Mouse (Mus musculus) neural tube, embryonic 15.5 days (tissue): ENCODE results near the gene Mrpl45. TPM values are rescaled to one million over a fixed set of nuclear protein-coding genes. Genes with fewer than 3 reads are reported as not detected.

Source experiments
- ATAC-seq: fragments of 200-750 bp; cut with Nextera tagmentation; 2 replicates; pipeline ENCODE4 v1.8.0; 2017; ENCODE audit warnings: mild to moderate bottlenecking, moderate TSS enrichment, moderate library complexity; ENCODE audit not compliant: low FRiP score
- H3K27ac ChIP-seq: fragments of 300-500 bp; sonication (generic); replicated peaks from 2 replicates; pipeline ENCODE4 v1.5.1; 2015; ENCODE audit warnings: mild to moderate bottlenecking, inconsistent platforms
- H3K27me3 ChIP-seq: fragments of 300-500 bp; sonication (generic); replicated peaks from 2 replicates; pipeline ENCODE4 v1.6.1; 2015; ENCODE audit warnings: inconsistent platforms
- H3K36me3 ChIP-seq: fragments of 300-500 bp; sonication (generic); 2 replicates; pipeline ENCODE4 v1.6.1; 2015; ENCODE audit warnings: inconsistent platforms
- H3K4me1 ChIP-seq: fragments of 300-500 bp; sonication (generic); 2 replicates; pipeline ENCODE4 v1.6.1; 2015; ENCODE audit warnings: inconsistent platforms
- H3K4me2 ChIP-seq: fragments of 300-500 bp; sonication (generic); 2 replicates; pipeline ENCODE4 v1.6.1; 2015; ENCODE audit warnings: inconsistent platforms, mild to moderate bottlenecking, moderate library complexity
- H3K4me3 ChIP-seq: fragments of 300-500 bp; sonication (generic); replicated peaks from 2 replicates; pipeline ENCODE4 v1.5.1; 2015; ENCODE audit warnings: mild to moderate bottlenecking, inconsistent platforms
- H3K9ac ChIP-seq: fragments of 300-500 bp; sonication (generic); replicated peaks from 2 replicates; pipeline ENCODE4 v1.6.1; 2015; ENCODE audit warnings: mild to moderate bottlenecking, inconsistent platforms
- H3K9me3 ChIP-seq: fragments of 300-500 bp; sonication (generic); replicated peaks from 2 replicates; pipeline ENCODE4 v1.6.1; 2016; ENCODE audit warnings: inconsistent platforms
- WGBS: fragments of 180-500 bp; shearing (Covaris S2); methylation state at CpG from one replicate; pipeline ENCODE4 v1.1.7; 2015; ENCODE audit warnings: mixed read lengths; 5-methylcytosine and 5-hydroxymethylcytosine counted together
- polyA plus RNA-seq: library from polyadenylated mRNA; unstranded; fragments of >200 nt; fragmentation: Nextera tagmentation; extraction: Ambion mirVana; gene quantifications from 2 replicates; pipeline ENCODE4 v1.2.1, GENCODE M21; 2015

Gene Mrpl45
- polyA plus RNA-seq, 1 experiment from 2014 or later: 38.6 TPM

DNA sequence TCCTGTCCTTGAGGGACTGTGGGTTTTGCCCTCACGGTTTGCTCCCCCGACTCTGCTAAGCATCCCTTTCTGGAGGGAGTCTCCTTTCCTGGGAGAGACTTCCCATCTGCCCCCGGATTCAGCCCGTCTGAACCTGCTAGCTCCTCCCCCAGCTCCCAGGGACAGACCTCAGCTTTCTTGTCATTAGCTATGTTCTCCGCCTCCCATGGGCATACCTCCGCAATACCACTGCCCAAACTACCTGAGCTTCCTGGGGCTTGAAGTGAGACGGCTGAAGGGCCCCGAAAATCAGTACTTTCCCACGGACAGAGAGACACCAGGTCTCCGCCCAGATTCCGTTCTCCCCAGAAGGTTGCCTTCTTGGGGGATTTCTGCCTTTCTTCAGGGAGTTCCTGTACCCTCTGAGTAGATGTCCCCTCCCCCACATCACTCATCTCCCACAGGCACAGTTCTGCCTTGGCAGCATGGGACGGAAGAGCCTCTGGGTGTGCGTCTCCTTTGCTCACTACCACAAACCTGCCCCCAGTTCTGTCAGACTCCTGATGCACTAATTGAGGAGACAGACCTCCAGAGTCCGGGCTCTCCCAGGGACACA, 21.3 kb downstream of the Mrpl45 start:
- Histone ChIP-seq H3K4me2 (no peak overlapping the region), H3K9me3 (no peaks in the 10 kb centered on the region), H3K4me1 (peaks cover 10% of the 10 kb centered on the region), H3K4me3 (no peak overlapping the region), H3K27ac (no peak overlapping the region), H3K9ac (no peak overlapping the region), H3K36me3 (no peaks in the 10 kb centered on the region), H3K27me3 (no peaks in the 10 kb centered on the region)
- WGBS: 72% methylated on average over 14 of the region's 14 CpGs
- no peak for ATAC-seq

DNA sequence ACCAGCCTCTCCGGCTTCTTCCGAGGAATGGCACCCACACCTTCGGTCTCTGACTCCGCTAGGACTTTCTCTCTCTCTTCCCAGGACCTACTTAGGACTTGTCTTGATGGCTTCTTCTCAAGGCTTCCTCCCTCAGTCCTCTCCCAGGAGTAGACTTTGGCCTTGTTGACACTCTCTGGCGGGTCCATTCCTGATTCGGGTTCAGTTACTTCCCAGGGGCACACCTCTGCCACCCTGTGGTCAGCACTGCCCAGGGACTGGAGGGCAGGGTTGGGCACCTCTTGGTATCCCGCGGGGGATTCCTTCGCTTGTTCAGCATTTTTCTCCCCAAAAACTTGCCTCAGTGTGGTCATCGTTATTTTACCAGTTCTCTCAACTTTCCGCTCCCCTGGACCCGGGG, 21.8 kb downstream of the Mrpl45 start:
- Histone ChIP-seq H3K36me3 (no peaks in the 10 kb centered on the region), H3K4me2 (no peak overlapping the region), H3K9ac (no peak overlapping the region), H3K4me1 (peaks cover 10% of the 10 kb centered on the region; the same call in 1 of the 2 replicates), H3K9me3 (no peaks in the 10 kb centered on the region), H3K4me3 (no peak overlapping the region), H3K27me3 (no peaks in the 10 kb centered on the region), H3K27ac (no peak overlapping the region)
- no peak for ATAC-seq
- WGBS: 97% methylated on average over 12 of the region's 12 CpGs

DNA sequence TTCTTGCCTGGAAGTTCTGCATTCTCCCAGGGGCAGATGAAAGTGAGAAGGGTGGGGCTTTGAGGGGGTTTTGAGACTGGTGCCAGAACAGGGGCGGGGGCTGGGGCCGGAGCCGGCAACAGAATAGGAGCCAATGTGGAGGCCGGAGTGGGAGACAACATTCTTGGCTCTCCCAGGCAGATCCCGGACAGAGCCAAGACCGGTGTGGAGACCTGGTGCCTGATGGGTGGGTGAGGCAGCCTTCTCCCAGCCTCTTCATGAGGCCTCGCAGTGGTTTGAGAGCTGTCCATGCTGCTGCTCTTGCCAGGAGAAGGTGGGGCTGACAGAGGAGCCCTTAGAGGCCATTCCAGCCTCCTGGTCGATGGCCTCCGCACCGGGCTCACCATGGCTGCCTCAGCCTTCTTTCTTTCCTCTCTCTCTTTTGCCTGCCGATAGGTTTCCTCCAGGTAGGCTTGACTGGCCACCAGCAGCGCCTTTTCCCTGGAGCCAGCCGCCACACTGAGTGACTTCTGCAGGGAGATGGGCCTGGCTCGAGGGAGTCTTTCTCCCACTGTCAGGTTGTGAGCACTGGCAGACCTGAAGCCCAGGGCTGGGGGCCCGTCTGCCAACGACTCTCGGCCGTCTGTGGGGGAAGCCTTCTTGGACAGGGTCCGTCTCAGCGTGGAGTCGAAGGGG, 22.9 kb downstream of the Mrpl45 start:
- 58% methylated on average over 21 of the region's 21 CpGs for WGBS
- no peaks in the 10 kb centered on the region for H3K36me3 ChIP-seq
- H3K4me1 ChIP-seq: peaks cover 10% of the 10 kb centered on the region; the same call in 1 of the 2 replicates
- peak overlapping the region; percentile 13 for H3K4me2 ChIP-seq
- H3K4me3 ChIP-seq: no peak overlapping the region
- no peaks in the 10 kb centered on the region for H3K9me3 ChIP-seq
- H3K27me3 ChIP-seq: no peaks in the 10 kb centered on the region
- no peak for ATAC-seq
- H3K9ac ChIP-seq: no peak overlapping the region
- H3K27ac ChIP-seq: peak overlapping the region; percentile 58

DNA sequence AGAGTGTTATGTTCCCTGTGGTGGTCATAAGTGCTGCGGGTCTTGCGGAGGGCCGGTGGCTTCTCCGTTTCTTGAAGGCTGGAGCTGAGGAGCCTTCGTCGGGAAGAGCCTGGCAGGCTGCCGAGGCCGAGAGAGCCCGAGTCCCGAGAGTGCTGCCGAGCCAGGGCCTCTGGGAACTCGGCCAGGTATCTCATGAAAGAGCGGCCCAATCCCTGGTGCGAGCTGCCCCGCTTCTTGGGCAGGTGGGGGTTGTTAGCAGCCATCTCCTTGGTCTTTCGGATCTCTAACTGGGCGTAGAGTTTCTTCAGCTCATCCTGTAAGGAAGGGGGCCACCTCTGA, 23.4 kb downstream of the Mrpl45 start:
- Histone ChIP-seq H3K27ac (no peak overlapping the region), H3K9me3 (no peaks in the 10 kb centered on the region), H3K4me1 (peaks cover 12% of the 10 kb centered on the region), H3K4me3 (no peak overlapping the region), H3K36me3 (no peaks in the 10 kb centered on the region), H3K9ac (no peak overlapping the region), H3K4me2 (peak overlapping the region; percentile 13), H3K27me3 (no peaks in the 10 kb centered on the region)
- ATAC-seq: no peak
- WGBS: 46% methylated on average over 17 of the region's 17 CpGs

DNA sequence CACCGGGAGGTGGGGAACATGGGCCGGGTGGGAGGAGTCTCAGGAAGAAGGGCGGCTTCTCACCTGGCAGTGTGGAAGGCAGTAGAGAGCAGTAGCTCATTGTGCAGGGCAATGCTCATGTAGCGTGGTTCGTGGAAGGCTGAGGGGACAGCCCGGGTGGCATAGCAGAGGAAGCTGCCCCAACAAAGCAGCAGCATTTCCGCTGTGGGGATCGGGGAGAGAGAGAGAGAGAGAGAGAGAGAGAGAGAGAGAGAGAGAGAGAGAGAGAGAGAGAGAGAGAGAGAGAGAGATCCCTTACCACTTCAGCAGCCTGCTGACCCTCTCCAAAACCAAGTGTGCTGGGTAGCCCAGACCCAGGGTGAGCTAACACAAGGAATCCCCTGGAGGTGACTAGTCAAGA, 27.7 kb downstream of the Mrpl45 start:
- no peak overlapping the region for H3K4me3 ChIP-seq
- 47% methylated on average over 7 of the region's 8 CpGs for WGBS
- H3K4me2 ChIP-seq: no peak overlapping the region
- ATAC-seq: no peak
- no peaks in the 10 kb centered on the region for H3K9me3 ChIP-seq
- peaks cover 10% of the 10 kb centered on the region for H3K4me1 ChIP-seq
- no peak overlapping the region for H3K27ac ChIP-seq
- H3K27me3 ChIP-seq: no peaks in the 10 kb centered on the region
- H3K9ac ChIP-seq: no peak overlapping the region
- no peaks in the 10 kb centered on the region for H3K36me3 ChIP-seq

DNA sequence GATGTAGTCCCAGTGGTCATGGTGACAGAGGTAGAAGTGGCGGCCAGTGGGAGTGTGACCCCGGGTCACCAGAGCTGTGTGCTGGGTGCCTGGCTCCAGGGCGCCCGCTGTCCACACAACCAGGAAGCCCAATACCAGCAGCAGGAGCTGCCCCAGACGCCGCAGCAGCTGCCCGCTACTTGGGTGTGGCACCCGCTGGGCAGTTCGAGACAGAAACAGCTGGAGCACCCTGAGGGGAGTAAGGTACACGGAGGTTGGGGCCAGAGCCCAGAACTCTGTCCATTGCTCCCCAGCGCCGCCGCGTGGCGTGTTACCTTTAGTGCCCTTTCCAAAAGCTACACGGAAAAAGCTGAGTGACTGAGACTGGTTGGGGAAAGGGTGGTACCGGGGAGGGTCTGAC, 28.1 kb downstream of the Mrpl45 start:
- Histone ChIP-seq H3K36me3 (no peaks in the 10 kb centered on the region), H3K9me3 (no peaks in the 10 kb centered on the region), H3K27me3 (no peaks in the 10 kb centered on the region), H3K27ac (no peak overlapping the region), H3K4me1 (peaks cover 6% of the 10 kb centered on the region), H3K4me2 (no peak overlapping the region), H3K4me3 (no peak overlapping the region), H3K9ac (no peak overlapping the region)
- 30% methylated on average over 17 of the region's 17 CpGs for WGBS
- ATAC-seq: no peak

DNA sequence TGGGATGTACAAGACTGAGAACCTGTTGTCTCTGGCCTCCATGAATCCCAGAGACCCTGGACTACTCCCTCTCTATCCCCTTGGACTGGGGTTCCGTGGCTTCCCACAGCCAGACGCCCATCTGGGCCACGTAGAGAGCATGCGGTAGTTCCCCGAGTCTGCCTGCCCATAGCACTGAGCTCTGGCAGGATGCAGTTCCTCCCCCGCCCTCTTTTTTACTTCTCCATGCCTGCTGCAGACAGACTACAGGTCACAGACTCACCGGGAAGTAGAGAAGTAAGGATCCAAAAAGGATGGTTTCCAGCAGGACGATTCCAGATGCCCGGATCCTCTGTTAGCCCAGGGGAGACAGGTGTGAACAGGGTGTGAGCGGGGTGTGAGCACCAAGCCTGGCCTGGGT, 29.9 kb downstream of the Mrpl45 start:
- no peaks in the 10 kb centered on the region for H3K27me3 ChIP-seq
- no peak for ATAC-seq
- no peak overlapping the region for H3K4me3 ChIP-seq
- H3K36me3 ChIP-seq: no peaks in the 10 kb centered on the region
- H3K4me2 ChIP-seq: no peak overlapping the region
- H3K27ac ChIP-seq: no peak overlapping the region
- WGBS: 87% methylated on average over 10 of the region's 10 CpGs
- H3K9me3 ChIP-seq: no peaks in the 10 kb centered on the region
- H3K9ac ChIP-seq: no peak overlapping the region
- peaks cover 13% of the 10 kb centered on the region for H3K4me1 ChIP-seq

DNA sequence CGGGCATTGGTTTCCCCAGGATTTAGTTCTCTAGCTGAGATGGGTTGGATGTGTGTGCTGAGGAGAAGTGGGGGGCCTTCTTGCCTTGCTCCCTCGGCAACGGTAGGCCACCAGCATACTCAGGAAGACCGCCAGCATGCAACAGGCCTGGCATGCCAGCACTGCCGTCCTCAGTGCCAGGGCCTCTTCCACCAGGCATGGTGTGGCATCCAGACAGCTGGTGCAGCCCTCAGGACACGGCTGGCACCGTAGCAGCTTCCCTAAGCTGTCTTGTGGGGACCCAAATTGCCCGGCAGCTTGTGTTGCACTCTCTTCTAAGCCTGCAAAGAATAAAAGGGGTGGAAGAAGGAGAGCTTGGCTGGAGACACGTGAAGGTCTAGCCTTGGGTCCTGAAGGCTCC, 30.9 kb downstream of the Mrpl45 start:
- Histone ChIP-seq H3K36me3 (no peaks in the 10 kb centered on the region), H3K4me2 (no peak overlapping the region), H3K9me3 (no peaks in the 10 kb centered on the region), H3K9ac (no peak overlapping the region), H3K4me3 (no peak overlapping the region), H3K27me3 (no peaks in the 10 kb centered on the region), H3K27ac (no peak overlapping the region), H3K4me1 (peaks cover 23% of the 10 kb centered on the region)
- no peak for ATAC-seq
- WGBS: 81% methylated on average over 9 of the region's 9 CpGs

DNA sequence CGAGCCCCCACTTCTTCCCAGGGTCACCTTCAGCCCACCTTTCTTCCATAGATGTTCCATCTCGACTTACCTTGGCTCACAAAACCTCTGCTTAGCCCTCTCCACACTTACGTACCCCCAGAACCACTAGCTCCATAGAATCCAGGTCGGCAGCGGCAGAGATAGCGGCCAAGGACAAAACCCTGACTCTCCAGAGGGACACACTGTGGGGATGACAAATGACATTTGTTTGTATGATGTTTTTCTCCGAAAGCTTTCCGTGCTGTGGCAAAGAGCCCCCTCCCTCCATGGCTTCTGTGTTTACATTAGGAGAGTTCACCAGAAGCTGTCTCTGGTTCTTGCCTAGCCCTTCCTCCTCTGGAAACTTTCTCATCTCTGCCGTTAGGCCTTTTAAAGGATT, 31.8 kb downstream of the Mrpl45 start:
- Histone ChIP-seq H3K4me1 (peaks cover 32% of the 10 kb centered on the region), H3K27me3 (no peaks in the 10 kb centered on the region), H3K27ac (no peak overlapping the region), H3K4me2 (no peak overlapping the region), H3K9ac (no peak overlapping the region), H3K9me3 (no peaks in the 10 kb centered on the region), H3K4me3 (no peak overlapping the region), H3K36me3 (no peaks in the 10 kb centered on the region)
- 85% methylated on average over 9 of the region's 9 CpGs for WGBS
- no peak for ATAC-seq

DNA sequence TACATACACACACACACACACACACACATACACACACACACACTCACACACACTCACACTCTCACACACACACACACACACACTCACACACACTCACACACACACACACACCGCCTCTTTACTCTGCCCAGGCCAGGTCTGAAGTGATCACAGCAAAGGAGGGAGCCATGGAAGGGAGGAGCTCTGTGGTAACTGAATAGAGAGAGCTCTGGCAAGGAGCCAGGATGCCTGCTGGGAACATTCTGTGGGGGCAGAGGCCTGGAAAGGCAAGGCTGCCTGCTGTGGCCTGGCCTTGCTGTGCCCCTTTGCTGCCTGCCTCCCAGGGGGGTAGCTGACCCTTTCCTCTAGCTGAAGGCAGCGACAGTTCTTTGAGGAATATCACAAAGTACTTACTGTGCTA, 34.5 kb downstream of the Mrpl45 start:
- Histone ChIP-seq H3K9ac (no peak overlapping the region), H3K4me2 (no peak overlapping the region)

DNA sequence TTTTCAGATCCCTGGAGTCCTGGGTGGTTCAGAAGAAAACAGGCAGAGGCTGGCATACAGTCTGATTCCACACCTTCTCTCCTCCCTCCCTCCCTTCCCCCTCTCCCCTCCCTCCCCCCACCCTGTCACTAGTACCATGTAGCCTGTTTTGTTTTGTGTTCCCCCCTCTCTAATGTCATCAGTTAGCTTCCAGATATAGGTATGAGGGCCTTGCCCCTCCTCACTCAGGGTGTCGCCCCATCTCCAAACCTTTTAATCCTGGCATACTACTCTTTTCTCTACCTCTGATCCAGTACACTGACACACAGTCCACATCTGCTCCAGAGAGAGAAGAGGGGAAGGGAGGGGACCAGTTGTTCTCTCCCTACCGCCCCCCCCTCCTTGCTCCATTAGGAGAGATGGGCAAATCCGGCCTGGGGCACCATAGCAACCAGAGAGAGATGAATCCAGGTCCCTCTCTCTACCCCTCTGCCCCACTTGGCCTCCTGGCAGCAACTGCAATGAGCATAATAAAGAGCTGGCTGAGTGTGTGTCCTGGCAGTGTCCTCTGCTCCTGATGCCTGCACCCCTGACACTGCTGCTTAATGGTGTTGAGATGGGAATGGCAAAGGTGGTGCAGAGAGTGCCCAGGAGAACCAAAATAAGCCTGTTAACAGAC, 36.6 kb downstream of the Mrpl45 start, which contains the start of gene Gpr179:
Gpr179 (minus strand) TSS at position 51 of the 658 bp plus-strand sequence.
- no peak within 1 kb of the TSS for H3K9ac ChIP-seq
- peak; percentile 41; the same call in 1 of the 2 replicates for ATAC-seq
- no peak within 1 kb of the TSS for H3K4me3 ChIP-seq
- WGBS: 45% methylated on average over 3 of the region's 3 CpGs
- H3K9me3 ChIP-seq: no peaks in the 10 kb centered on the region
- H3K4me1 ChIP-seq: peaks cover 31% of the 10 kb centered on the region
- H3K27me3 ChIP-seq: no peaks in the 10 kb centered on the region
- no peak within 1 kb of the TSS for H3K4me2 ChIP-seq
- 0 out of 2 replicates have a peak within 1 kb of the TSS, but pooled peaks have one; percentile 23 for H3K27ac ChIP-seq
- H3K36me3 ChIP-seq: no peaks in the 10 kb centered on the region

More for the DNA sequence above, 34.5 kb downstream of the Mrpl45 start:
- peak; percentile 70 for ATAC-seq
- peaks cover 31% of the 10 kb centered on the region for H3K4me1 ChIP-seq
- peak overlapping the region; percentile 30 for H3K27ac ChIP-seq
- WGBS: 10% methylated on average over 2 of the region's 2 CpGs
- no peaks in the 10 kb centered on the region for H3K36me3 ChIP-seq
- no peak overlapping the region for H3K4me3 ChIP-seq
- no peaks in the 10 kb centered on the region for H3K27me3 ChIP-seq
- H3K9me3 ChIP-seq: no peaks in the 10 kb centered on the region
